Mouse (Mus musculus) kidney, embryonic 15.5 days (tissue): ENCODE measurements around the gene Kifc1. TPM values are rescaled to one million over a fixed set of nuclear protein-coding genes. Genes with fewer than 3 reads are reported as not detected.

Experiments
- ATAC-seq: fragments of 200-750 bp; cut with Nextera tagmentation; replicated peaks from 2 replicates; pipeline ENCODE4 v1.8.0; 2017; ENCODE audit warnings: moderate TSS enrichment; ENCODE audit not compliant: low FRiP score
- H3K27ac ChIP-seq: fragments of 300-500 bp; sonication (generic); 2 replicates; pipeline ENCODE4 v1.5.1; 2015; ENCODE audit warnings: mild to moderate bottlenecking, inconsistent platforms
- H3K27me3 ChIP-seq: fragments of 300-500 bp; sonication (generic); 2 replicates; pipeline ENCODE4 v1.6.1; 2015; ENCODE audit warnings: inconsistent platforms
- H3K36me3 ChIP-seq: fragments of 300-500 bp; sonication (generic); 2 replicates; pipeline ENCODE4 v1.6.1; 2015; ENCODE audit warnings: inconsistent platforms
- H3K4me1 ChIP-seq: fragments of 300-500 bp; sonication (generic); 2 replicates; pipeline ENCODE4 v1.6.1; 2015; ENCODE audit warnings: inconsistent platforms
- H3K4me2 ChIP-seq: fragments of 300-500 bp; sonication (generic); 2 replicates; pipeline ENCODE4 v1.6.1; 2015; ENCODE audit warnings: moderate library complexity, mild to moderate bottlenecking, inconsistent platforms
- H3K4me3 ChIP-seq: fragments of 300-500 bp; sonication (generic); replicated peaks from 2 replicates; pipeline ENCODE4 v1.5.1; 2015; ENCODE audit warnings: mild to moderate bottlenecking, inconsistent platforms
- H3K9ac ChIP-seq: fragments of 300-500 bp; sonication (generic); 2 replicates; pipeline ENCODE4 v1.6.1; 2015; ENCODE audit warnings: mild to moderate bottlenecking, inconsistent platforms
- H3K9me3 ChIP-seq: fragments of 300-500 bp; sonication (generic); replicated peaks from 2 replicates; pipeline ENCODE4 v1.6.1; 2016; ENCODE audit warnings: inconsistent platforms
- WGBS: fragments of 180-500 bp; shearing (Covaris S2); methylation state at CpG from one replicate; pipeline ENCODE4 v1.1.7; 2015; ENCODE audit warnings: mixed read lengths; 5-methylcytosine and 5-hydroxymethylcytosine counted together
- microRNA-seq: library from miRNA; unstranded; fragments of <30 nt; microRNA quantifications from one replicate; pipeline ENCODE4, GENCODE M21; 2016
- polyA plus RNA-seq: library from polyadenylated mRNA; unstranded; fragments of >200 nt; fragmentation: Nextera tagmentation; extraction: Ambion mirVana; gene quantifications from 2 replicates; pipeline ENCODE4 v1.2.1, GENCODE M21; 2015

The Kifc1 gene
- polyA plus RNA-seq, 1 experiment from 2014 or later = 8.2 TPM

GRCm38 (mm10) chr17:33865330-33866030 lies 25.0 kb downstream of the Kifc1 start:
- ATAC-seq = no peak
- Histone ChIP-seq H3K4me1 (no peaks in the 10 kb centered on the region), H3K4me3 (no peak overlapping the region), H3K4me2 (no peak overlapping the region), H3K27me3 (no peaks in the 10 kb centered on the region), H3K9me3 (no peaks in the 10 kb centered on the region), H3K9ac (no peak overlapping the region), H3K27ac (no peak overlapping the region), H3K36me3 (no peaks in the 10 kb centered on the region)
- WGBS = 43% methylated on average over 7 of the region's 9 CpGs

DNA sequence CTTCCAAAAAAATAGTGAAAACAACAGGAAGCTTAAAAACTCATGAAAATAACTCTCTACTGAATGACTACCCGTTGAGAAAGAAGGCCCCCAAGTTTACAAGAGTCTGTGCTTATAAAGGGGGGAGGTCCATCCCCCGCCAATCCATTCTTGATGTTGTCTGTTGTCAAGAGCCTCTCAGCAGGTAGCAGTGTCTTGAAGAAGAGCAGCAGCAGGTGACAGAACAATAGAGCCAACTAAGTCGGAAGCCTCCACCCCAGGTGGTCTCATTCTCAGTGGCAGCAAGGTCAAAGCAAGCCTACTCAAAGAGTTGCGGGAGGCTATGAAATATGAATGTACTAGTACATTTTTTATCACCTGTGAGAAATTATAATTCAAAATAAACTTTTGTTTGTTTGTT lies 32.6 kb downstream of the Kifc1 start:
- Histone ChIP-seq H3K36me3 (no peaks in the 10 kb centered on the region), H3K27me3 (no peaks in the 10 kb centered on the region), H3K4me1 (no peaks in the 10 kb centered on the region), H3K27ac (no peak overlapping the region), H3K9me3 (no peaks in the 10 kb centered on the region), H3K4me3 (no peak overlapping the region), H3K4me2 (no peak overlapping the region), H3K9ac (no peak overlapping the region)
- WGBS = 71% methylated on average over 4 of the region's 4 CpGs
- no peak for ATAC-seq

GRCm38 (mm10) chr17:33851331-33851730 lies 39.1 kb downstream of the Kifc1 start:
- Histone ChIP-seq H3K36me3 (peaks cover 34% of the 10 kb centered on the region), H3K27ac (no peak overlapping the region), H3K27me3 (no peaks in the 10 kb centered on the region), H3K4me1 (no peaks in the 10 kb centered on the region), H3K9me3 (no peaks in the 10 kb centered on the region), H3K4me3 (no peak overlapping the region), H3K4me2 (no peak overlapping the region), H3K9ac (no peak overlapping the region)
- 79% methylated on average over 1 of the region's 1 CpGs for WGBS
- ATAC-seq = no peak

DNA sequence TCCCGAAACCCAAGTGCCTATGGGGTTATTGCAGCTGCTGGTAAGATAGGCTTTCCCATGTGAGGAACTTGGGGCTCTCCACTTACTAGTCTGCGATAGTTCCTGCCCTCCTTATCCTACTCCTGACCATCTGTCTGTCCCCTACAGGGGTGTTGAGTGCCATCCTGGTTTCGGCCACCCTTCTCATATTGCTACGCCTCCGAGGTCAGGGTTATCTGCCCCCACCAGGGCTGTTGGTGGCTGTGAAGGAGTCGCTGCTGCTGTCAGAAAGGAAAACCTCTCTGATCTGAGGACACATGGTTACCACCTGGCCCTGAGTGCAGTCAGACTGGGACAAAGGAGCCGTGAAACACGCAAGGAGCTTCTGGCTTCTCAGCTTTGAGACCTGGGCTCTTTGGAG lies 42.3 kb downstream of the Kifc1 start:
- peaks cover 14% of the 10 kb centered on the region for H3K4me1 ChIP-seq
- no peak overlapping the region for H3K4me2 ChIP-seq
- no peaks in the 10 kb centered on the region for H3K27me3 ChIP-seq
- no peaks in the 10 kb centered on the region for H3K9me3 ChIP-seq
- ATAC-seq = no peak
- H3K36me3 ChIP-seq = peaks cover 34% of the 10 kb centered on the region
- 68% methylated on average over 8 of the region's 8 CpGs for WGBS
- no peak overlapping the region for H3K9ac ChIP-seq
- H3K27ac ChIP-seq = no peak overlapping the region
- H3K4me3 ChIP-seq = no peak overlapping the region

DNA sequence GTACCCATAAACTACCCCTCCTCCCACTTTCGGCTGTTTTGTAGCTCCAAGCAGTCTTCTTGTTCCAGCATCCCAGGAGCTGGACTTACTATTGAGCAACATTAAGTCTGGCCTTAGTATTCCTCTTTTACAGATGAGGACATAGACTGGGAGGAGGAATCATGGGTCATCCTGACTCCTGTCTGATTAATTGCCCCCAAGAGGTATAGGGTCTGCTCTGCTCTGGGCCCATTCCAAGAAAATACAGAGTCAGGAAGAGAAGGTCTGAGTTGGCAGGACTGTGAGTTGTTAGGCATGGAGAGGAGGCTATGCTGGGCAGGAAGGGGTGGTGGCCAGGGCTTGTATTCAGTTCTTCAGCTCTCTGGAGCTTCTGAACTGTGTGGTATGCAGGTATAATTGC lies 46.3 kb downstream of the Kifc1 start:
- H3K27me3 ChIP-seq = no peaks in the 10 kb centered on the region
- H3K9ac ChIP-seq = peak overlapping the region; percentile 83
- H3K4me1 ChIP-seq = peaks cover 14% of the 10 kb centered on the region
- H3K9me3 ChIP-seq = no peaks in the 10 kb centered on the region
- H3K27ac ChIP-seq = no peak overlapping the region
- peaks cover 35% of the 10 kb centered on the region for H3K36me3 ChIP-seq
- no peak for ATAC-seq
- peak overlapping the region; percentile 85 for H3K4me2 ChIP-seq
- peak overlapping the region; percentile 97 for H3K4me3 ChIP-seq
- 48% methylated on average over 1 of the region's 1 CpGs for WGBS

GRCm38 (mm10) chr17:33842966-33843795 lies 47.3 kb downstream of the Kifc1 start, which contains the start of gene Cd320:
Gene Cd320 (plus strand): TSS chr17:33843091.
- H3K36me3 ChIP-seq = peaks cover 35% of the 10 kb centered on the region
- no peaks in the 10 kb centered on the region for H3K9me3 ChIP-seq
- H3K4me2 ChIP-seq = peak within 1 kb of the TSS; percentile 85
- peak within 1 kb of the TSS; percentile 88 for H3K27ac ChIP-seq
- peaks cover 14% of the 10 kb centered on the region for H3K4me1 ChIP-seq
- H3K4me3 ChIP-seq = peak within 1 kb of the TSS; percentile 97
- ATAC-seq = peak; percentile 93
- H3K9ac ChIP-seq = peak within 1 kb of the TSS; percentile 83
- whole genome bisulfite sequencing = under 1% methylated on average over 45 of the region's 45 CpGs
- no peaks in the 10 kb centered on the region for H3K27me3 ChIP-seq

GRCm38 (mm10) chr17:33829561-33829960 lies 60.9 kb downstream of the Kifc1 start:
- no peak overlapping the region for H3K4me2 ChIP-seq
- peaks cover 16% of the 10 kb centered on the region for H3K4me1 ChIP-seq
- ATAC-seq = no peak
- H3K36me3 ChIP-seq = peaks cover 73% of the 10 kb centered on the region
- H3K9me3 ChIP-seq = no peaks in the 10 kb centered on the region
- 90% methylated on average over 10 of the region's 10 CpGs for WGBS
- H3K9ac ChIP-seq = no peak overlapping the region
- H3K27ac ChIP-seq = no peak overlapping the region
- no peaks in the 10 kb centered on the region for H3K27me3 ChIP-seq
- H3K4me3 ChIP-seq = no peak overlapping the region

- Histone ChIP-seq H3K4me2 (no peak overlapping the region), H3K9me3 (no peaks in the 10 kb centered on the region), H3K4me1 (peaks cover 16% of the 10 kb centered on the region), H3K27ac (no peak overlapping the region), H3K4me3 (no peak overlapping the region), H3K27me3 (no peaks in the 10 kb centered on the region), H3K9ac (no peak overlapping the region), H3K36me3 (peaks cover 67% of the 10 kb centered on the region)
- no peak for ATAC-seq
- 68% methylated on average over 2 of the region's 2 CpGs for WGBS
These were observed 61.6 kb downstream of the Kifc1 start for GRCm38 (mm10) chr17:33828892-33829291.

DNA sequence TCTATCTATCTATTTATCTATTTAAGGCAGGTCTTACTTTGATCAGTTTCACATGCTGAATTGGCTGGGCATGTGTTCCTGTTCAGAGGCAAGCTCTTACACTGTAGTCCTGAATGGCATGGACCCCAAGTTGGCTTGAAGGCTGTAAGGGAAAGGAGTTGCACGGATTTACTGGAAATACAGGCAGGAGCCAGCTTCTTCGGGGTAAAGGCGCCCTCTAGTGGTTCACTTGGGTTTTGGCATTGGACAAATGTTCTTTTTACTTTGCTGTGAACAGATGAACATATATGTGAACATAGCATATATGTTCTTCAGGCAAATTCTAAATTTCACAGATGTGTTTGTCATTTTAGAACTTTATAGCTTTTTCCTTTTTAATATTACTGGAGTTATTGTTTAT lies 63.6 kb downstream of the Kifc1 start:
- 0% methylated on average over 3 of the region's 3 CpGs for WGBS
- Histone ChIP-seq H3K9ac (no peak overlapping the region), H3K27me3 (no peaks in the 10 kb centered on the region)

More for the DNA sequence above, 63.6 kb downstream of the Kifc1 start:
- no peak for ATAC-seq
- H3K4me2 ChIP-seq = no peak overlapping the region
- H3K4me1 ChIP-seq = peaks cover 34% of the 10 kb centered on the region
- H3K27ac ChIP-seq = no peak overlapping the region
- H3K9me3 ChIP-seq = no peaks in the 10 kb centered on the region
- H3K36me3 ChIP-seq = peaks cover 64% of the 10 kb centered on the region
- no peak overlapping the region for H3K4me3 ChIP-seq

Small RNA genes lying within 50 kb of the gene (microRNA-seq; reads per million reads assigned to microRNA genes)
- gene Gm27740 = not detected

Other genes with a start within 250 kb of the Kifc1 start
- 369 and 383 TPM in 2 replicates for gene Hnrnpm, start 203.8 kb downstream of the Kifc1 start, polyA plus RNA-seq
- gene March2, start 172.0 kb downstream of the Kifc1 start, polyA plus RNA-seq = 50.9 and 57.5 TPM in 2 replicates
- 275 and 342 TPM in 2 replicates for gene Rab11b, start 130.1 kb downstream of the Kifc1 start, polyA plus RNA-seq
- gene Angptl4, start 108.8 kb downstream of the Kifc1 start, polyA plus RNA-seq = 21.5 and 27.9 TPM in 2 replicates
- gene Kank3, start 80.1 kb downstream of the Kifc1 start, polyA plus RNA-seq = 46.5 and 53.4 TPM in 2 replicates
- gene Rps28, start 66.1 kb downstream of the Kifc1 start, polyA plus RNA-seq = 1,038 and 1,163 TPM in 2 replicates
- gene Ndufa7, start 66.1 kb downstream of the Kifc1 start, polyA plus RNA-seq = 490 and 495 TPM in 2 replicates
- 97.9 and 102 TPM in 2 replicates for gene Cd320, start 47.6 kb downstream of the Kifc1 start, polyA plus RNA-seq
- not detected in 2 replicates for gene Gm7029, start 16.8 kb downstream of the Kifc1 start, polyA plus RNA-seq
- 0.19 TPM in 1 of 2 replicates, not detected in the other for gene Platr17, start 14.5 kb upstream of the Kifc1 start, polyA plus RNA-seq
- 47.6 and 60.0 TPM in 2 replicates for gene Daxx, start 18.8 kb upstream of the Kifc1 start, polyA plus RNA-seq
- 28.3 and 35.9 TPM in 2 replicates for gene Tapbp, start 25.2 kb upstream of the Kifc1 start, polyA plus RNA-seq
- gene Zbtb22, start 25.2 kb upstream of the Kifc1 start, polyA plus RNA-seq = 17.5 and 19.3 TPM in 2 replicates
- 30.7 and 34.5 TPM in 2 replicates for gene Rgl2, start 38.9 kb upstream of the Kifc1 start, polyA plus RNA-seq
- 171 and 183 TPM in 2 replicates for gene Pfdn6, start 49.7 kb upstream of the Kifc1 start, polyA plus RNA-seq
- 41.8 and 44.0 TPM in 2 replicates for gene Wdr46, start 50.0 kb upstream of the Kifc1 start, polyA plus RNA-seq
- gene B3galt4, start 60.8 kb upstream of the Kifc1 start, polyA plus RNA-seq = 5.1 and 5.6 TPM in 2 replicates
- gene Vps52, start 65.2 kb upstream of the Kifc1 start, polyA plus RNA-seq = 48.0 and 53.5 TPM in 2 replicates
- 1,731 and 1,904 TPM in 2 replicates for gene Rps18, start 65.3 kb upstream of the Kifc1 start, polyA plus RNA-seq
- gene H2-K1, start 109.7 kb upstream of the Kifc1 start, polyA plus RNA-seq = 24.6 and 27.2 TPM in 2 replicates
- gene Ring1, start 134.0 kb upstream of the Kifc1 start, polyA plus RNA-seq = 20.3 and 21.7 TPM in 2 replicates
- 51.7 and 52.5 TPM in 2 replicates for gene H2-Ke6, start 137.4 kb upstream of the Kifc1 start, polyA plus RNA-seq
- 197 and 211 TPM in 2 replicates for gene Slc39a7, start 141.0 kb upstream of the Kifc1 start, polyA plus RNA-seq
- gene Rxrb, start 141.2 kb upstream of the Kifc1 start, polyA plus RNA-seq = 50.5 and 53.0 TPM in 2 replicates
- gene Col11a2, start 148.8 kb upstream of the Kifc1 start, polyA plus RNA-seq = 2.2 and 6.6 TPM in 2 replicates
- gene H2-Oa, start 201.7 kb upstream of the Kifc1 start, polyA plus RNA-seq = 0.39 and 0.64 TPM in 2 replicates
- 14.8 and 15.9 TPM in 2 replicates for gene H2-DMa, start 228.9 kb upstream of the Kifc1 start, polyA plus RNA-seq
- gene Brd2, start 232.0 kb upstream of the Kifc1 start, polyA plus RNA-seq = 135 and 140 TPM in 2 replicates